In genomic region chr5:122876671-122877070, GRCm38 (mm10) we compare ENCODE assay signal across 25 mouse cellular contexts. TPM values are rescaled to one million over a fixed set of nuclear protein-coding genes. Genes with fewer than 3 reads are reported as not detected.
A peak's percentile ranks its signal among the peaks of the same experiment; 100 is the strongest.
DNase-seq lines count a peak whose midpoint lies in the region; ATAC-seq and TF ChIP-seq lines count a peak whose summit lies in the region.
"Had no signal": no experiment of that assay in that cellular context is flagged by ENCODE, and none has a peak within 500 bp of the region (broad histone marks: within the 10 kb centered on the region; RNA-seq: fewer than 3 reads in every experiment).

No protein-coding gene starts in this region.

- no peak overlapping the region for H3K9ac ChIP-seq in kidney, embryonic 15.5 days
- no peak overlapping the region for H3K9ac ChIP-seq in liver, adult 2 months (ENCODE audit: low read depth, low read length)
- no peak overlapping the region for H3K9ac ChIP-seq in liver, postnatal 0 days (replicated peaks)
- H3K9ac ChIP-seq: embryonic facial prominence, embryonic 12.5 days; forebrain, embryonic 13.5 days had no signal

- no peak for TF ChIP-seq EP300 in liver, postnatal 0 days (IDR thresholded peaks at IDR 0.05; ENCODE audit: low read depth)

- no peaks in the 10 kb centered on the region for H3K79me2 ChIP-seq in liver, adult 2 months (ENCODE audit: control insufficient read depth, insufficient read depth, low read length)

- TF ChIP-seq POLR2A in kidney, adult 2 months (IDR thresholded peaks at IDR 0.05; ENCODE audit: low read depth, low read length), result no peak
- no peak for TF ChIP-seq POLR2A in liver, adult 2 months (IDR thresholded peaks at IDR 0.05; ENCODE audit: extremely low read depth, insufficient read depth, low read length)

- H3K27ac ChIP-seq in kidney, adult 2 months (ENCODE audit: insufficient read depth, low read depth, low read length), result peak overlapping the region; percentile 26; the same call in 1 of the 2 replicates
- peak overlapping the region; percentile 46; the same call in 1 of the 2 replicates for H3K27ac ChIP-seq in kidney, embryonic 15.5 days
- no peak overlapping the region for H3K27ac ChIP-seq in liver, adult 2 months (replicated peaks; ENCODE audit: insufficient read depth, low read depth, low read length)
- no peak overlapping the region for H3K27ac ChIP-seq in liver, postnatal 0 days (ENCODE audit: low read depth)
- H3K27ac ChIP-seq: embryonic facial prominence, embryonic 10.5 days; embryonic facial prominence, embryonic 12.5 days; forebrain, embryonic 13.5 days had no signal

- WGBS in kidney, adult 2 months, result 45% methylated on average over 3 of the region's 3 CpGs
- 71% methylated on average over 3 of the region's 3 CpGs for WGBS in kidney, embryonic 15.5 days
- 34% methylated on average over 3 of the region's 3 CpGs for WGBS in liver, adult 2 months
- WGBS in liver, postnatal 0 days (ENCODE audit: insufficient replicate concordance), result 58% methylated on average over 3 of the region's 3 CpGs

- peaks cover 2% of the 10 kb centered on the region for H3K36me3 ChIP-seq in kidney, adult 2 months (ENCODE audit: control insufficient read depth, insufficient read depth, low read length)
- H3K36me3 ChIP-seq in kidney, embryonic 15.5 days, result peaks cover 85% of the 10 kb centered on the region
- H3K36me3 ChIP-seq in liver, adult 2 months (ENCODE audit: control insufficient read depth, insufficient read depth, low read length), result peaks cover 9% of the 10 kb centered on the region
- peaks cover 47% of the 10 kb centered on the region for H3K36me3 ChIP-seq in liver, postnatal 0 days (replicated peaks; ENCODE audit: insufficient read depth, low read length)

- no peaks in the 10 kb centered on the region for H3K9me3 ChIP-seq in kidney, embryonic 15.5 days (replicated peaks)
- H3K9me3 ChIP-seq in liver, postnatal 0 days (ENCODE audit: low read length), result no peaks in the 10 kb centered on the region
- H3K9me3 ChIP-seq: embryonic facial prominence, embryonic 10.5 days; embryonic facial prominence, embryonic 12.5 days; forebrain, embryonic 13.5 days; G1E had no signal

- H3K4me1 ChIP-seq in kidney, adult 2 months (ENCODE audit: control insufficient read depth, insufficient read depth, low read length), result no peaks in the 10 kb centered on the region
- H3K4me1 ChIP-seq in kidney, embryonic 15.5 days, result 0 out of 2 replicates have a peak, but pooled peaks cover 2% of the 10 kb centered on the region
- peaks cover 2% of the 10 kb centered on the region; the same call in 1 of the 2 replicates for H3K4me1 ChIP-seq in liver, adult 2 months (ENCODE audit: control insufficient read depth, insufficient read depth, low read length)
- H3K4me1 ChIP-seq in liver, postnatal 0 days (ENCODE audit: insufficient read depth), result peaks cover 2% of the 10 kb centered on the region; the same call in 1 of the 2 replicates
- H3K4me1 ChIP-seq: embryonic facial prominence, embryonic 10.5 days; embryonic facial prominence, embryonic 12.5 days; forebrain, embryonic 13.5 days had no signal

- no peak overlapping the region for H3K4me2 ChIP-seq in kidney, embryonic 15.5 days
- H3K4me2 ChIP-seq in liver, postnatal 0 days (ENCODE audit: low read depth, low read length), result no peak overlapping the region; the same call in 1 of the 2 replicates
- H3K4me2 ChIP-seq: embryonic facial prominence, embryonic 12.5 days; forebrain, embryonic 13.5 days had no signal

- DNase-seq in kidney, adult 2 months, result peak; percentile 56
- no peak for DNase-seq in kidney, postnatal 14 days
- DNase-seq in kidney, adult 8-10 months, result no peak
- DNase-seq in liver, adult 2 months (ENCODE audit: extremely low read depth, low read depth, low spot score), result peak; percentile 39
- DNase-seq in liver, postnatal 0 days, result no peak
- peak; percentile 10 for DNase-seq in testis, postnatal 10 days (ENCODE audit: low spot score)
- no peak for DNase-seq in testis, postnatal 14 days (ENCODE audit: low spot score)
- DNase-seq: adrenal gland, adult 8-10 months; adrenal gland, postnatal 14 days; adrenal gland, postnatal 36 days; B cell, adult 2 months; cerebellum, adult 11-12 months; cerebellum, adult 2 months; cerebellum, adult 9-10 months; cerebellum, postnatal 10 days; cerebellum, postnatal 25 days had no signal

- H3K4me3 ChIP-seq in kidney, adult 2 months (ENCODE audit: insufficient read depth, low read depth, low read length), result no peak overlapping the region
- no peak overlapping the region for H3K4me3 ChIP-seq in kidney, embryonic 15.5 days (replicated peaks)
- H3K4me3 ChIP-seq in liver, adult 2 months (ENCODE audit: insufficient read depth, low read depth, low read length), result no peak overlapping the region
- H3K4me3 ChIP-seq in liver, postnatal 0 days (ENCODE audit: low read depth, low read length), result no peak overlapping the region
- H3K4me3 ChIP-seq: embryonic facial prominence, embryonic 10.5 days; embryonic facial prominence, embryonic 12.5 days; forebrain, embryonic 13.5 days had no signal

- no peak for ATAC-seq in kidney, embryonic 15.5 days (replicated peaks; ENCODE audit: low FRiP score)
- no peak for ATAC-seq in liver, postnatal 0 days
- ATAC-seq: activated CD4-positive, CD25-positive, alpha-beta regulatory T cell, adult 4 months; CD4-positive, CD25-positive, alpha-beta regulatory T cell, adult 4 months; forebrain, embryonic 13.5 days; Patski had no signal

- TF ChIP-seq CTCF in kidney, adult 2 months (conservative IDR thresholded peaks at IDR 0.05; ENCODE audit: insufficient read depth, insufficient read length, low read depth, low read length), result no peak
- no peak for TF ChIP-seq CTCF in liver, adult 2 months (IDR thresholded peaks at IDR 0.05; ENCODE audit: low read depth, low read length)
- no peak for TF ChIP-seq CTCF in liver, postnatal 0 days (IDR thresholded peaks at IDR 0.05; ENCODE audit: low read depth)

- no peaks in the 10 kb centered on the region for H3K27me3 ChIP-seq in kidney, adult 2 months (replicated peaks; ENCODE audit: control insufficient read depth, insufficient read depth, low read length)
- no peaks in the 10 kb centered on the region for H3K27me3 ChIP-seq in kidney, embryonic 15.5 days
- no peaks in the 10 kb centered on the region for H3K27me3 ChIP-seq in liver, adult 2 months (ENCODE audit: control insufficient read depth, insufficient read depth, low read length)
- H3K27me3 ChIP-seq in liver, postnatal 0 days (ENCODE audit: insufficient read depth, low read length), result no peaks in the 10 kb centered on the region
- H3K27me3 ChIP-seq: CH12.LX; embryonic facial prominence, embryonic 12.5 days; forebrain, embryonic 13.5 days; Patski had no signal

RNA-seq across cellular contexts. Expression of gene Rnf34, which starts 26.8 kb away (rescaled TPM):
- polyA plus RNA-seq in kidney, adult 2 months (2012; rRNA removed), result 12.8 and 13.0 TPM in 2 replicates
- 32.3 and 34.2 TPM in 2 replicates for polyA plus RNA-seq in kidney, embryonic 15.5 days (2015; fragmentation: Nextera tagmentation; extraction: Ambion mirVana)
- 4.1 and 5.3 TPM in 2 replicates for total RNA-seq in liver, adult 2 months (2014; rRNA removed)
- 3.4 TPM in 2 replicates for polyA plus RNA-seq in liver, adult 2 months (2012; rRNA removed)
- 8.0 and 8.3 TPM in 2 replicates for polyA plus RNA-seq in liver, postnatal 0 days (2015; fragmentation: Nextera tagmentation; extraction: Ambion mirVana)

RNA-seq across cellular contexts. Expression of gene Anapc5, which starts 55.5 kb away (rescaled TPM):
- 209 and 220 TPM in 2 replicates for polyA plus RNA-seq in kidney, adult 2 months (2012; rRNA removed)
- polyA plus RNA-seq in kidney, embryonic 15.5 days (2015; fragmentation: Nextera tagmentation; extraction: Ambion mirVana), result 420 and 439 TPM in 2 replicates
- total RNA-seq in liver, adult 2 months (2014; rRNA removed), result 93.9 and 99.0 TPM in 2 replicates
- polyA plus RNA-seq in liver, adult 2 months (2012; rRNA removed), result 61.0 and 61.9 TPM in 2 replicates
- 103 and 117 TPM in 2 replicates for polyA plus RNA-seq in liver, postnatal 0 days (2015; fragmentation: Nextera tagmentation; extraction: Ambion mirVana)

Comparison
In these comparisons a context has a peak if more than half of its experiments do, and no peak if none do; other contexts are left out.
1. DNase-seq: peak in kidney, adult 2 months (single experiment), liver, adult 2 months (single experiment) and testis, postnatal 10 days (single experiment); none in kidney, postnatal 14 days (single experiment), kidney, adult 8-10 months (0 of 2), liver, postnatal 0 days (single experiment) and testis, postnatal 14 days (single experiment).
2. H3K27ac ChIP-seq: peak in kidney, adult 2 months (single experiment) and kidney, embryonic 15.5 days (single experiment); none in liver, adult 2 months (single experiment) and liver, postnatal 0 days (single experiment).